Mouse (Mus musculus): ENCODE results near the gene Lhpp. TPM values are rescaled to one million over a fixed set of nuclear protein-coding genes. Genes with fewer than 3 reads are reported as not detected.

The Lhpp gene
- total RNA-seq (2014; rRNA removed) (42.5 and 55.6 TPM in 2 replicates), polyA plus RNA-seq (2015; fragmentation: Nextera tagmentation; extraction: Ambion mirVana) (53.3 and 56.7 TPM in 2 replicates)

GRCm38 (mm10) chr7:132610468-132611318 lies at the start of gene Lhpp:
TSS of gene Lhpp (plus strand) at chr7:132610638.
- 8% methylated on average over 44 of the region's 44 CpGs for WGBS
- peak within 1 kb of the TSS; percentile 52 for H3K9ac ChIP-seq (replicated peaks; ENCODE audit: low read length)
- no peaks in the 10 kb centered on the region for H3K36me3 ChIP-seq (ENCODE audit: insufficient read depth, low read length)
- DNase-seq (ENCODE audit: low spot score) = peak; percentile 88
- H3K4me1 ChIP-seq (ENCODE audit: insufficient read depth, low read length) = no peaks in the 10 kb centered on the region
- no peak for TF ChIP-seq CTCF (IDR thresholded peaks at IDR 0.05; ENCODE audit: low read depth)
- peak within 1 kb of the TSS; percentile 59 for H3K4me3 ChIP-seq (ENCODE audit: low read length)
- H3K9me3 ChIP-seq (ENCODE audit: low read length) = no peaks in the 10 kb centered on the region
- peak within 1 kb of the TSS; percentile 67 for H3K4me2 ChIP-seq (ENCODE audit: low read depth, low read length)
- H3K27ac ChIP-seq = peak within 1 kb of the TSS; percentile 67; the same call in 1 of the 2 replicates
- ATAC-seq = peak; percentile 94
- H3K27me3 ChIP-seq (ENCODE audit: insufficient read depth, low read length) = no peaks in the 10 kb centered on the region

GRCm38 (mm10) chr7:132565831-132566230 lies 44.6 kb upstream of the Lhpp start:
- H3K9ac ChIP-seq (replicated peaks; ENCODE audit: low read length) = no peak overlapping the region
- H3K27ac ChIP-seq = no peak overlapping the region
- DNase-seq (ENCODE audit: low spot score) (no peak), ATAC-seq (no peak)
- no peak overlapping the region for H3K4me2 ChIP-seq (ENCODE audit: low read depth, low read length)
- TF ChIP-seq CTCF (IDR thresholded peaks at IDR 0.05; ENCODE audit: low read depth) = no peak
- no peak overlapping the region for H3K4me3 ChIP-seq (ENCODE audit: low read length)
- H3K36me3 ChIP-seq (ENCODE audit: insufficient read depth, low read length) = peaks cover 39% of the 10 kb centered on the region
- no peaks in the 10 kb centered on the region for H3K4me1 ChIP-seq (ENCODE audit: insufficient read depth, low read length)
- WGBS = 29% methylated on average over 1 of the region's 1 CpGs
- H3K27me3 ChIP-seq (ENCODE audit: insufficient read depth, low read length) = no peaks in the 10 kb centered on the region
- no peaks in the 10 kb centered on the region for H3K9me3 ChIP-seq (ENCODE audit: low read length)

GRCm38 (mm10) chr7:132568817-132569216 lies 41.6 kb upstream of the Lhpp start:
- Histone ChIP-seq H3K9me3 (ENCODE audit: low read length) (no peaks in the 10 kb centered on the region), H3K4me2 (ENCODE audit: low read depth, low read length) (no peak overlapping the region), H3K4me1 (ENCODE audit: insufficient read depth, low read length) (0 out of 2 replicates have a peak, but pooled peaks cover 3% of the 10 kb centered on the region), H3K27ac (no peak overlapping the region), H3K9ac (replicated peaks; ENCODE audit: low read length) (no peak overlapping the region), H3K4me3 (ENCODE audit: low read length) (no peak overlapping the region), H3K36me3 (ENCODE audit: insufficient read depth, low read length) (peaks cover 11% of the 10 kb centered on the region; the same call in 1 of the 2 replicates), H3K27me3 (ENCODE audit: insufficient read depth, low read length) (no peaks in the 10 kb centered on the region)
- DNase-seq (ENCODE audit: low spot score) = peak; percentile 25
- no peak for ATAC-seq
- WGBS = 78% methylated on average over 6 of the region's 6 CpGs
- no peak for TF ChIP-seq CTCF (IDR thresholded peaks at IDR 0.05; ENCODE audit: low read depth)

GRCm38 (mm10) chr7:132570071-132570470 lies 40.4 kb upstream of the Lhpp start:
- DNase-seq (ENCODE audit: low spot score) (peak; percentile 27), ATAC-seq (no peak)
- no peaks in the 10 kb centered on the region for H3K27me3 ChIP-seq (ENCODE audit: insufficient read depth, low read length)
- H3K4me1 ChIP-seq (ENCODE audit: insufficient read depth, low read length) = 0 out of 2 replicates have a peak, but pooled peaks cover 6% of the 10 kb centered on the region
- H3K27ac ChIP-seq = 0 out of 2 replicates have a peak overlapping the region, but pooled peaks have one; percentile 2
- no peak overlapping the region for H3K4me2 ChIP-seq (ENCODE audit: low read depth, low read length)
- no peak overlapping the region for H3K9ac ChIP-seq (replicated peaks; ENCODE audit: low read length)
- no peak for TF ChIP-seq CTCF (IDR thresholded peaks at IDR 0.05; ENCODE audit: low read depth)
- 51% methylated on average over 5 of the region's 5 CpGs for WGBS
- no peaks in the 10 kb centered on the region for H3K9me3 ChIP-seq (ENCODE audit: low read length)
- H3K4me3 ChIP-seq (ENCODE audit: low read length) = no peak overlapping the region
- H3K36me3 ChIP-seq (ENCODE audit: insufficient read depth, low read length) = peaks cover 6% of the 10 kb centered on the region; the same call in 1 of the 2 replicates

- WGBS = 40% methylated on average over 8 of the region's 8 CpGs
- Histone ChIP-seq H3K27me3 (ENCODE audit: insufficient read depth, low read length) (no peaks in the 10 kb centered on the region), H3K9ac (replicated peaks; ENCODE audit: low read length) (no peak overlapping the region), H3K4me2 (ENCODE audit: low read depth, low read length) (peak overlapping the region; percentile 29), H3K27ac (peak overlapping the region; percentile 41; the same call in 1 of the 2 replicates), H3K4me1 (ENCODE audit: insufficient read depth, low read length) (0 out of 2 replicates have a peak, but pooled peaks cover 6% of the 10 kb centered on the region), H3K36me3 (ENCODE audit: insufficient read depth, low read length) (peaks cover 6% of the 10 kb centered on the region; the same call in 1 of the 2 replicates), H3K9me3 (ENCODE audit: low read length) (no peaks in the 10 kb centered on the region), H3K4me3 (ENCODE audit: low read length) (no peak overlapping the region)
- no peak for TF ChIP-seq CTCF (IDR thresholded peaks at IDR 0.05; ENCODE audit: low read depth)
- peak; percentile 42 for DNase-seq (ENCODE audit: low spot score)
- no peak for ATAC-seq
These were observed 39.0 kb upstream of the Lhpp start for GRCm38 (mm10) chr7:132571481-132571880.

- Histone ChIP-seq H3K4me3 (ENCODE audit: low read length) (no peak overlapping the region), H3K36me3 (ENCODE audit: insufficient read depth, low read length) (no peaks in the 10 kb centered on the region), H3K9ac (replicated peaks; ENCODE audit: low read length) (no peak overlapping the region), H3K4me2 (ENCODE audit: low read depth, low read length) (peak overlapping the region; percentile 29; the same call in 1 of the 2 replicates), H3K27ac (peak overlapping the region; percentile 59), H3K27me3 (ENCODE audit: insufficient read depth, low read length) (no peaks in the 10 kb centered on the region), H3K9me3 (ENCODE audit: low read length) (no peaks in the 10 kb centered on the region), H3K4me1 (ENCODE audit: insufficient read depth, low read length) (0 out of 2 replicates have a peak, but pooled peaks cover 6% of the 10 kb centered on the region)
- 61% methylated on average over 3 of the region's 3 CpGs for WGBS
- DNase-seq (ENCODE audit: low spot score) = no peak
- no peak for ATAC-seq
- TF ChIP-seq CTCF (IDR thresholded peaks at IDR 0.05; ENCODE audit: low read depth) = no peak
These were observed 37.7 kb upstream of the Lhpp start for GRCm38 (mm10) chr7:132572738-132573137.

All from hindbrain, postnatal 0 days (tissue).